Mouse (Mus musculus) kidney, postnatal 36 days (tissue): ENCODE measurements around the gene 1700017B05Rik.
"Not testable (repeated sequence)": the region's sequence is repeated elsewhere in the genome, so short reads cannot be mapped to it uniquely, and the experiment has no call there.

Source experiments
- DNase-seq, 2 experiments: peaks; one replicate each; pipeline ENCODE4 v3.0.0; 2021 to 2022; ENCODE audit warnings: mixed read lengths in 2 of 2

1700017B05Rik gene

DNA sequence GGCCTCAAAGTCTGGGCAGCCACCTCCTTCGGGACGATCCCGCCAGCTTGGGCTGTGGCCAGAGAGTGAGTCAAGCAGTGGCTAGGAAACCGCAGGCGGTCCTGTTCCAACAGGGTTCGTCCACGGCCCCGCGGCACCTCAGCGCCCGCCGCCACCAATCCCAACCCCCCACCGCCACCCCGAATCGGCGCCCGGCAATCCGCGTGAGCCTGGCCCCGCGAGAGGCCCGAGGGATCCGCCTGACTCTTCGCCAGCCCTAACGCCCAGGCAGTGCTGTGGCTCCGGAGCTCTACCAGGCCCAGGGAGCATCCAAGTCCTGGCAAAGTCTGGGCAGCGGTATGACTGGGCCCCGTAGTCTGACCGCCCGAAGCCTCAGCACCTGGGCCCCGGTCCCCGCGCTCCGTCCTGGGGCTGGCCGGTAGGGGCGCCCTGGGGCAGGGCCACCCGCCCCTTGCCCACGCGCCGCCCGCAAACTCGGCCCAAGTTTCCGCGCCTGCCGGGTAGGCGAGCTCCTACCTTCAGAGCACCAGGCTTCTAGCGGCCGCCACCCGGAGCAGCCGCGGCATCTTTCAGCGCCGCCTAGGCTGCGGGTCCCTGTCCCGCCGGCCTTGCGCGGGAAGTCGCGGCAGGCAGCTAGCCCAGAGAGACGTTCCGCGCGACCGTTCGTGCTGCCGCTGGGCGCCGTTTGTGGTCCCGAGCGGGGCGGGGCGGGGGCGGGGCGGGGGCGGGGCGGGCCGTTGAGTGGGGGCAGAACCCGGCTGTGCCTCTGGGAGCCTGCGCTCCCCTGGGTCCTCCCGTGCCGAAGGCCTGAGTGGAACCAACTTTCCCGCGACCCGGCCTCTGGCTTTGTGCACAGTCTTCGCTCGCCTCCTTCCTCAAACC, at the start of gene 1700017B05Rik:
1700017B05Rik (minus strand) TSS at position 700 of the 882 bp plus-strand sequence.
- peak; percentile 64 to 87 for DNase-seq

GRCm38 (mm10) chr9:57310895-57311294, 48.5 kb upstream of the 1700017B05Rik start:
- no peak for DNase-seq

DNA sequence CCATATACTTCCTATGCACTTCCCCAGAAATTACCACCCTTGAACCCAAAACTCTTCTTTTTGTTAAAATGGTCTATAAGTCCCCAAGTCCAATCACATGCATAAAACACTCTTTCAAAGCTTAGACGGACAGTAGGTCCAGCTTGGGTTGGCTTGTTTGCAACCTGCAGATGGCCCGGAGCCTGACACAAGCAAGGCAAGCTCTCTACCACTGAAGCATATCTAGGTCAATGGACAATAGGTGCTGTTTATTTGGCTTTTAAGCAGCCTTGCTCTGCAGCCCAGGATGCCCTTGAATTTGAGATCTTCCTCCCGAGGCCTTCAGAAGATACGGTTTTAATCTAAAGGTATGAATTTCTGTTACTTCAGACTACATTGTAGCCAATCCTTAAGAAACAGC, 46.9 kb upstream of the 1700017B05Rik start:
- DNase-seq: no peak

DNA sequence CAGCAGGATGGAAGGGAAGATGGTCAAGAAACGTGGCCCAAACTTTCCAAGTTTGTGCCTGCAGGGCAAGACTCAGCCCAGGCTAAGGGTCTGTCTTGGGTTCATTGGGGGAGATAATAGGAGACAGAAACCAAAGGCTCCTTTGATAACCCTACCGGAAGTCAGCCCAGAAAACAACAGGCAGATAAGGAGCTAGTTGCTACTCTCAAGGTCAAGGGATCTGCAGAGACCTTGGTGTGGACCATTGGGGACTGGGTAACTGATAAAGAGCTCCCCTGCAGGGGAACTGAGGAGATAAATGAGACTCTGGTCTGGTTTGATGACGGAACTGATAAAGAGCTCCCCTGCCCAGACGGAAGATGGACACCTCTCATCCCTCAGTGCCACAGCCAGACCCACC, 45.0 kb upstream of the 1700017B05Rik start:
- DNase-seq: no peak

GRCm38 (mm10) chr9:57304716-57305115, 42.3 kb upstream of the 1700017B05Rik start:
- not testable (repeated sequence) for DNase-seq

DNA sequence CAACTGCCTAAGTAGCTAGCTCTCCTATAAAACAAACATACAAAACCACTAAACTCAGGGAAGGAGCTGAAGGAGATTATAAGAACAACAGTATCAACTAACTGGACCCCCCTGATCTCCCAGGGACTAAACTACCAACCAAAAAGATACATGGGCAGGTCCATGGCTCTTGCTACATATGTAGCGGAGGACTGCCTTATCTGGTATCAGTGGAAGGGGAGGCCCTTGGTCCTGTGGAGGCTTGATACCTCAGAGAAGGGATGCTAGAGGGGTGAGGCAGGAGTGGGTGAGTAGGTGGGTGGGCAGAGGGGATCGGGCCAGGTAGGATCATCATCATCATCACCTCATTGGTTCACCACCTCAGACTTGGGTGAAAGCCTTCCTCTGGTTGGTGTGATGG, 41.8 kb upstream of the 1700017B05Rik start:
- no peak for DNase-seq

- no peak for DNase-seq
These were observed 40.9 kb upstream of the 1700017B05Rik start for GRCm38 (mm10) chr9:57303356-57303755.

GRCm38 (mm10) chr9:57300825-57301224, 38.4 kb upstream of the 1700017B05Rik start:
- DNase-seq: no peak

DNA sequence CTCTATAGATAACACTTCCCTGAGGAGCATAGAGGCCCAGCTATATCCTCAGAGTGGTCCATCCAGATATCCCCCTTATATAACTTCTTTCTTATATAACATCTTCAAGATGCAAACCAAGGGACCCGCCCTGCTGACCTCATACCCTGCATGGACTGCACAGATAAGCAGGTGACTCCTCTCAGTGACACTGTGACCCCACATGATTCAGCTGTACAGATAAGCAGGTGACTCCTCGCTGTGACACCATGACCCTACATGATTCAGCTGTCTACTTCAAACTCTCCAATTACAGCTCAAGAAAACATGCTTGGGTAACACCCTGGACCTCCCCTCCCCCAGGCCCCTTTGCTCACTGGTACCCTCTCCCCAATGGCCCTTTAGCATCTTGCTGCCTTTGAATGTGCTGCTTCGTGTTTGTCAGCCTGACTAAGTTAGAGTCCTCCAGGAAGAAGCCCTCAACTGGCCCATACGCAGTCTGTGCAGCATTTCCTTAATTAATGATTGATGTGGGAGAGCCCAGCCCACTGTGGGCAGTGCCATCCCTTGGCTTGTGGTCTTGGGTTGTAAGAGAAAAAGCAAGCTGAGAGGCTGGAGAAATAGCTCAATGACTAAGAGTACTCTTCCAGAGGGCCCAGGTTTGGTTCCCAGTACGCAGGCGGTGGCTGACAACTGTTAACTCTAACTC, 37.5 kb upstream of the 1700017B05Rik start:
- no peak for DNase-seq

- DNase-seq: no peak
These were observed 35.5 kb upstream of the 1700017B05Rik start for GRCm38 (mm10) chr9:57297938-57298337.

GRCm38 (mm10) chr9:57296277-57296676, 33.9 kb upstream of the 1700017B05Rik start:
- no peak for DNase-seq

- no peak for DNase-seq
These were observed 33.3 kb upstream of the 1700017B05Rik start for GRCm38 (mm10) chr9:57295666-57296065.

DNA sequence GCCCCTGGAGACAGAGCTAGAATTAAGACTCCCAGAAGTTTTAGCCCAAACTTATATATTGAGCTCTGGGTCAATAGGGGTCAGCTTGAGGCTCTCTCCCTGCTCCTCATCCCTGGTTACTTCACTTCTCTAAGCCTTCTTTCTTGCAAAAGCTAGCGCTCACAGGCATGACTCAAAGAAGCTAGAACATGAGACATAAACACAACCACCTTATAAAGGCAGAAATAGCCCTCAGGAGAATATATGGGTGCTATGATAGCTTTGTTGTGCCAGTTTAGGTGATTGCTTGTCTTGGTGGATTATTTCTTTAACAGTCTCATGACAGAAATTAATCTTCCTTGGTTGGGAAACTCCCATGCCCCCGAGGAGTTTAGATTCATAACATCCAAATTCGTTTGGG, 32.5 kb upstream of the 1700017B05Rik start:
- DNase-seq: no peak

DNA sequence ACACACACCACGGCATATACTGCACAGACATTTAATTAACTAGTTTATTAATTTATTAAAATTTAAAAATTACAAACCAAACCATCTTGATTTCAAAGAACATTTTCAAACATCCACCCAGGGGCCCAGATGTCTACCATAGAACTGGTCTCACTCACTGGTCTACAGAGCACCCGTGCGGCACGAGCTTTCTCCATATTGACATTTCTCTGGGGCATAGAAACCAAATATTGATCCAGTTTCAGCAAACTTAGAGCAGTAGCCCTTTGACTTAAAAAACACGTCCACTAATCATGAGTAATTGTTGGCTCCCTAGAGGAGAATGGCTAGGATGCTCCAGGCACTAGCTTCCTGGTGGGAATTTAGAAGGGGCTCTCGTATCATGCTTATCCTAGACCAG, 24.8 kb upstream of the 1700017B05Rik start:
- DNase-seq: no peak

DNA sequence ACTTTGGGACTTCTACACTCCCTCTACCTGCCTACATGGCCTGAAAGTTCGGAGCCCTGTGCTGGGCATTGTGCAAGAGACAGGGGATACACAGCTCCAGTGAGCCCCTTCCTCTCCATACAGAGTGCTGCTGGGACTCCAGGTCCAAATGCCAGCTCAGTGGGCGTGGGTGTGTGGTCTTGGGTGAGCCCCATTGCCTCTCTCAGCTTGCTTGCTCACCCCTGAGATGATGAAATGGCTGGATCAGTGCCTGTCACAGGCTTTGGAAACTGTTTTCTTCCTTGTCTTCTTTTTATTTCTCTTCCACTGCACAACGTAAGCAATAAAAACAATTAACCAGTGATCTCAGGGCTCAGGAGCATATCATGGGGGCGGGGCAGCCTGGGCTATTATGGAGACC, 20.9 kb upstream of the 1700017B05Rik start:
- no peak for DNase-seq

- no peak for DNase-seq
These were observed 20.3 kb upstream of the 1700017B05Rik start for GRCm38 (mm10) chr9:57282686-57283085.

DNA sequence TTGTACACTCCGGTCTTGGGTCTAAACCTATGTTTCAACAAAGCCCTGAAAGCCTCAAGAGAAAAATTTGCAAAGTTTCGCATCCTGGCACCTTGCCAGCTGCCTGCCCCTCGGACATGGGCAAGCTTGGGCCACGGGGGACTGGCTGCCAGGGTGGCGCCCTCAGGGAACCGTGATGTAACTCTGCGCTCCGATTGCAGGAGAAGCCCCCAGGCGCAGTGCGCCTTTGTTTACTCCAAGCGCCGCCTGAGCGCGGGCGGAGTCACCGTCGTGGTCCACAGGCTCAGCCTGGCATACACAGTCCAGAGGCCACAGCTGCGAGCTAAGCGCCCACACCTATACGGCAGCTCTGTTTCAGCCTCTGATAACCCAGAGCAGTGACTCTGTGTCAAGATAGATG, 19.1 kb upstream of the 1700017B05Rik start:
- DNase-seq: peak in 1 of 2 experiments; percentile 66

DNA sequence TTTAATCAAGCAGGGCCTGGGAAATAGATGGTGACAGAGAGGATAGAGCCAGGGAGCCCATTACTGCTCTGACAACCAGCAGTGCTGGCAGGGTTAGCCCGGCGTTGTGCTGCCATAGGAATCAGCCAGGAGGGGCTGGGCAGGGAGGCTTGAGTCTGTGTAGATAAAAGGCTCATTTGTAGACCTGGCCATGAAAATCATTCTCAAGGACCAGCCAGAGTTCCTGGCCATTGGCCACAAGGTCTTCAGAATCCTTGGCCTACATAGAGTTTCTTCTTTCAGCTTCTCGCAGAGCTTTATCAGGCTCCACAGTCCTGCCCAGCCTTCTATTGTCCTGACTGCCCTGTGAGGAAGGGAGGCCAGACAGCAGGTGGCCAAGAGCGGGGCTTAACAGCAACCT, 17.0 kb upstream of the 1700017B05Rik start:
- no peak for DNase-seq

DNA sequence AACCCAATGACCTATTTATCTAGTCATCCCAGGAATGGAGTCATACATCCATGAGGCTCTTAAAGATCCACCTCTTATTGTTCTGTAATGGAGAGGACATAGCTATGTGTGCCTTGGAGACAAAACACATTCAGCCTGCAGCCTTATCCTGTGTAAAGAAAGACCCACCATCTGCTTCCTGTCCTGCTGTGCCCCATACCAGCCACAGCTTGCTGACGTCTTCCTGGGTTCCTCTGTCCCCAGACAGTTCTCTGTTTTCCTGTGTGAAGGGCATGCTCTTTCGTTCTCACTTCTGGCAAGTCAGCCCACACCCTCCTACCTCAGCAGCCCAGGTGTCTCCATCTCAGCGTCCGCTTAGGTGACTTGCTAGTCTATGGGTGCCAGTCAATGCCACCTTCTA, 15.9 kb upstream of the 1700017B05Rik start:
- DNase-seq: no peak

GRCm38 (mm10) chr9:57276311-57276710, 13.9 kb upstream of the 1700017B05Rik start:
- no peak for DNase-seq

- no peak for DNase-seq
These were observed 11.5 kb upstream of the 1700017B05Rik start for GRCm38 (mm10) chr9:57273805-57274494.

DNA sequence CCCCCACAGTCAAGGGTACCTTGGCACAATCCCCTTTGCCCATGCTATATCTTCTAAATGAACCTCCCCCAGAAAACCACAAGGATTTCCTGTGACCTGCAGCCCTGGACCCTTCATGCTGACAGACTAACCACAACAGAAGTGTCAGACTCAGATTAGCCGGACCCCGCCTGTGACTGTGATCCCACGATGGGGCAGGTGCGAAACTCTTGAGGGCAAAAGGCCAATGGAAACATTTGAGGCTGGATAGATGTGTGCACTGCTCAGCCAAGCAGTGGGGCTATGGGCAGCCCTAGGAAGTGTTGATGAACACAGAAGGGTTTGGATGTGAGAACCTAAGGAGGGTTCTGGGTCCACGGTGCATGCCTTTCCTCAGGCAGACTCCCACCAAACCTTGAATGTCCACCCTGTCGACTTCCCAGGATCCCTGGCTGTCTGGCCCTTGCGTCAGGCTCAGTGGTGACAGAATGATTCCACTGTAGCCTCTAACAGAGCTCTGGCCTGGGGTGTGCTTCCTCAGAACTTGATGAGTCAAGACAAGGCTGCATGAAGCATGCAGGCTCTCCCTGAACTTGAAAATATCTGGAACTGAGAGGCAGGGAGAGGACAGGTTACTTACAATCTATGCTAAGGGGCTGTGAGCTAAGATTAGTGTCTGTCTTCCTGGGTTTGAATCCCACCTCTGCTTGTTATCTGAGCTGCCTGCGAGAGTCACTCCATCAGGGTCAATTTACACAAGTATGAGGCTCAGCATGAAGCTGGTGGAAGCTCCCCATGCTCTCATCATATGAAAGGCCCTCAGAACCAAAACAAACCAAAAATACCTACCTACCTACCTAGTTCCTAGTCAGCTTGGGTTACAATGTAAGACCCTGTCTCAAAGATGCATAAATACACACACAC, 10.7 kb upstream of the 1700017B05Rik start:
- no peak for DNase-seq
